Mouse (Mus musculus) brain, adult 2 months (tissue): ENCODE results near the gene Lamtor1.

Experiments used
- DNase-seq: peaks from one replicate; pipeline ENCODE4 v3.0.0; 2011; ENCODE audit warnings: low read depth, low spot score

Gene Lamtor1

GRCm38 (mm10) chr7:101905561-101906286, at the start of gene Lamtor1:
TSS of gene Lamtor1 (plus strand) at chr7:101905904.
- peak; percentile 100 for DNase-seq

DNA sequence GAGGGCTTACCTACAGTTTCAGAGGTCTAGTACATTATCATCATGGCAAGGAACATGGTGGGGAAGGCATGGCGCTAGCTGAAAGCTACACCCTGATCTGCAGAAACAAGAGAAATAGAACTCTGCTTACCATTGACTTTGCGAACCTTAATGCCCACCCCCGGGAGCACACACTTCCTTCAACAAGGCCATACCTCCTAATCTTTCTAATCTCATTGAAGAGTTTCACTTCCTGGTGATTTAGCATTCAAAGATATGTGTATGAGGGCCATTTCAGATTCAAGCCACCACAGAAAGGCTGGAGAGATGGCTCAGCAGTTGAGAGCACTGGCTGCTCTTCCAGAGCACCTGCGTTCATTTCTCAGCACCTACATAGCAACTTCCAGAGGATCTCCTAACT, 48.6 kb upstream of the Lamtor1 start, which contains the start of gene Folr2:
Folr2 (minus strand) TSS at position 101 of the 400 bp plus-strand sequence.
- DNase-seq = no peak

DNA sequence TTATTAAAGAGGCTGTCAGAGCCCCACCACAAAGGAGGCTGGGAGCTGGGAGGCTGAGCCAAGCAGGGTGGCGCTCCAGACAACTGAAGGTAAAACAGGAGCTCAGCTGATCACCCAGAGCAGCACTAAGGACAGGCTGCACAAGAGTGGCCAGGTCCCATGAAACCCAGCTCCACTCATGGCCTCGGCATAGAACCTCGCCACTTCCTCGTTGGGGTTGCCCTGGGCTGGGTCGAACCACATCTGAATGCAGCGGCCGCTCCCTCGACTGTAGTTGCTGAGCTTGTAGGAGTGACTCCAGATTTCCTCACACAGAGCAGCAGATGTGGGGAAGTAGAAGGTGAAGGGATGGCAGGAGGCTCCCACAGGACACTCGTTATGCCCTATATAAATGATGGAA, 47.3 kb upstream of the Lamtor1 start:
- no peak for DNase-seq

- no peak for DNase-seq
These were observed 44.7 kb upstream of the Lamtor1 start for GRCm38 (mm10) chr7:101860978-101861377.

DNA sequence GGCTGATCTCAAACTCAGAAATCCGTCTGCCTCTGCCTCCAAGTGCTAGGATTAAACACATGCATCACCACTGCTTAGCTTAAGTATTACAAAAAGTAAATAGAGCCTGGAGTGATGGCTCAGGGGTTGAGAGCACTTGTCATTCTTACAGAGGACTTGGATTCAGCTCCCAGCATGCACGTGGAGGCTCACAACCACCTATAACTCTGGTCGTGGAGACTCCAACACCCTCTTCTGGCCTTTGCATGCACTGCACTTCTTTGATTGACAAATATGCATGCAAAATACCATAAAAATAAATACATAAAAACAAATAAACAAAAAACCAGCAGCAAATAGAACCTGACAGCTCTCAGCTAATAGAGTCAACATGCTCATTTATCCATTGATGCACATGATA, 43.4 kb upstream of the Lamtor1 start:
- DNase-seq = no peak

DNA sequence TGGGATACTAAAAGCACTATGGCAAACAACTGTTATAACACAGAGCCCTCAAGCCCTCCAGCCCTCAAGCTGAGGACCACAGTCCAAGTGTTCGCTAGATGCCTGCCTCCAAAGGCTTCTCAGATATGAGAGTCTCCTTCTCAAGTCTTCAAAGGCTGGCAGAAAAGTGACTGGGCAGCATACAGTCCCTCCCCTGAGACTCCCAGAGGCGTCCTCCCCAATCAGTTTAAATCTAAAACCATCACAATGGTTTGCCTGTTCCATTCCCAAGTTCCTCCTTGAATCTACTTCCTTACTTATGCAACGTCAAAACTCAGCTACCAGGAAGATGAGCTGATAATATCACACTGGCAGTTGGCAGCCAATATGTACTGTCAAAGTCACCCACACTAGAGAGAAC, 42.3 kb upstream of the Lamtor1 start, which contains the start of gene Anapc15:
Anapc15 (plus strand) TSS at position 301 of the 400 bp plus-strand sequence.
- DNase-seq = no peak

DNA sequence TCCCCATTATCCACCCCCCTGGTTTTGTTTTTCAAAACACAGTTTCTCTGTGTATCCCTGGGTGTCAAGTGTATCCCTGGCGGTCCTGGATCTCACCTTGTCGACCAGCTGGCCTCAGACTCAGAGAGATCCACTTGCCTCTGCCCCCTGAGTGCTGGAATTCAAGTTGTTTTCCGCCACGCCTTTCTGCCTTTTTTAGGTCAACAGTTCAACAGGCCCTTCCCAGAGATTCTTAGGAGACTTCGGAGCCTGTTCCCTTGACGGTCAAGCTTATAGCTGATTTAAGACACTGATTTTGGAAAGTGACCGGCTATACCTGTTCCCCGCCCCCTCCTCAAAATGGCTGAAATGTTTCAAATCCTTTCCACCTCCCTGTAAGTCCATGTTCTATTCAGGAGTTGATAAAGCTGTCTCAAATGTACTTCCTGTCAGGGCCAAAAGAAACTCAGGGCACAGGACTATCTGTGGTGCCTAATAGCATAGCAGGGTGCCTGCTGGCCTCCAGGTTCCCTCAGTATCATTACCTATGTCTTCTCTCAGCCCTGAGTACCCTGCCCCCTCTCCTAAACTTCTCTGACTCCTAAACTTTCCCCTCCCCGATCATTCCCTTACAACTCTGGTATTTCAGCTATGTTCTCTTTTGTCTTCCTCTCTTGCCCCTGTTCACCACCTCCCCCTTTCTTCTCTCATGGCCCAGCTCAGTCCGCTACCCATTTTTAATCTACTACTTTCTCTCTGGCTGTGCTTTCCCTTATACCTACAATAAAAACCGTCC, 39.0 kb upstream of the Lamtor1 start:
- DNase-seq = no peak

DNA sequence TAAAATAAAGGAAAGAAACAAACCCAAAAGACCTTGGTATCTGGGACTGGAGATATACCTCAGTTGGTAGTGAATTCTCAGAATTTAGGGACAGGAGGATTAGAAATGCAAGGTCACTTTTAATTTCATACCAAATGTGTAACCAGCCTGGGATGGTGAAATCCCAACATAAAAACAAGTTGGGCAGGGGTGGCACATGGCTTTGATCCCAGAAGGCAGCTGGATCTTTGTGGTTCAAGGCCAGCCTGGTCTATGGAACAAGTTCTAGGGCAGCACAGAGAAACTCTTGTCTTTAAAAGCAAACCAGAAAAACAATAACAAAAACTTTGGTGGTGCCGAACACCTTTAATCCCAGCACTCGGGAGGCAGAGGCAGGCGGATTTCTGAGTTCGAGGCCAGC, 38.2 kb upstream of the Lamtor1 start:
- no peak for DNase-seq

DNA sequence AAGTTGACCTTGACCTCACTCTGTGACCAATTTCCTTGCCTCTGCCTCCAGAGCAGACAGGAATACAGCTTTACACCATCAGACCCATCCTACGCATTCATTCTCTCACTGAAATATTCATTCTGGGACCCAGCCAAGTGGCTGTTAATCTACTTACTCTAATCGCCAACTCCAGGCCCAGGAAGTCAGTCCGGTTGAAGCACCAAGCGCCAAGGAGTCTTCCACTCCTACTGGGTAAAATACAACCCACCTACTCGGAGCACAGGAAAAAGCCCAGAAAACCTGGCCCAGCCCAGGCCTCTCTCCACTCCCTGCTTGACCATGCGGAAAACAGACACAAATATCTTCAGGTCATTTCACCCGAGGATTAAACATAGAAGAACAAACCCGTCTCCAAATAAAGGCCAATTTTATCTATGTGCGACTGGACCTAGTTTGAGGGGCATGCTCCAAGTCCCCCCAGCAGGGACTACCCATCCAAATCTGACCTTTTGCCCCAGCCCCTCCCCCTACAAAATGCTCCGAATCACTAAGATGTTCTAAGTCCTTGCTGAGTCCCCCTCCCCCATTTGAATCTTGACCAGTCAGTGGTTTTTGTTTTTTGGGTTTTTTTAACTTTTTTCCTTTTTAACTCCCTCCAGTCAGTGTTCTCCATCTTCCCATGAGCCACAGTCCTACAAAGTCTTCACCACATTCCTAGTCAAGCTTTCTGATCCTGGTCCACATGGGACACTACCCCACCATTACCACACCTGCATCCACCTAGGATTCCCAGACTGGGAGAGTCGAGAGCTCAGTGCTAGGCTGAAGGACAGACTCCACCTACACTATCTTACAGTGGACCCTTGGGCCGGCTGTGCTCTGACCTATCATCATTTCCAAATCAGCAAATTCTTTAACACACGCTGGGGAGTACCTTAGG, 37.2 kb upstream of the Lamtor1 start:
- DNase-seq = peak; percentile 8

DNA sequence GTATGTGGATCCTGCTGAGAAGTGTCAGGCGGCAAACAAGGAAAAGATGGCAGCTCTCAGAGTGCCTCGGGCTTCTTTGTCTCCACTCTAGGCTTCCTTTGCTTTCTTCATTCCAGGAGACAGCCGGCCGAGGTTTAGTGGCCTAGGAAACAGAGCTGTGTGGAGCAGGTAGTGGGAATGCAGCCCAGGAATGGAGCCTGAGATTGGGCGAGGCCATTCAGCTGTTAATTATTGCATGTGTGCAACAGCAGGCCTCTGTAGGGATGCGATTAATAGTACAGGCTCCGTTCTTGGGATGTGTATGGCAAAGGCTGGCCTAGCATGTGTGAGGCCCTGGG, 36.6 kb upstream of the Lamtor1 start:
- DNase-seq = no peak

DNA sequence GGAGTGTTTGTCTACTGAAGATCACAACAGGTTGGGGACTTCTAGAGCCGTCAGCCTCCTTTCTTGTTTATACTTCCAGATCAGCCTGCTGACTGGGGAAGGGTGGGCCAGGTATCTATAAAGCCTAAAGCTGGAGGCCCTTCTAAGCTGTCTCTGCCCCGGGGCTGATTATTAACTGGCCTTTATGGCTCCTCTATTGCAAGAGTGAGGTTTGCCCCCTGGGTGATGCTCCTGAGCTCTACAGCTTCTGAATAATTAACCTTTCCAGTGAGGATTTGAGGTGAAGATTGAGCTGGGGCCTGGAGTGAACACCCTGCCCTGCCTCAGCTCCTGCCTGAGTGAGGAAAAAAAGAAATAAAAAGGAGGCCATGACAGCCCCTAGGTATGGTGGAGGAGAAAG, 35.1 kb upstream of the Lamtor1 start, which contains the start of gene Folr1:
Folr1 (minus strand) TSS at position 160 of the 400 bp plus-strand sequence.
- DNase-seq = no peak

DNA sequence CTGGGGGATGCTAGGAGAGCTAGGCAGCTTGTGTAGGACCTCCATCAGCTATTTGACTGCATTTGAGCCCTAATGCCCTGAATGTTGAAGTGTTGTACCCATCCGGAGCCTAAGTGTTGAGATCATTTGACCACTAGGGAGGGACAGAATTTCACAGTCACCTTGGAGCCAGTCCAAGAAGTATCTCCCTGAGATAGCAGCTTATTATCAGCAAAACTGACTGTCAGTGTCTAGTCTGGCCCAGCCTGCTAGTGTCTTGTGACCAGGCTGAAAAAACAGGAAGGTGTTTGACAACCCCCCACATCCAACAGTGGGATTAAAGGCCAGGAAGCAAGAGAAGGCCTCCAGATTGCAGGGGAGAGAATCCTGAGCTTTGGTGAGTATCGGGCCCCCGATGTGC, 34.4 kb upstream of the Lamtor1 start:
- no peak for DNase-seq

DNA sequence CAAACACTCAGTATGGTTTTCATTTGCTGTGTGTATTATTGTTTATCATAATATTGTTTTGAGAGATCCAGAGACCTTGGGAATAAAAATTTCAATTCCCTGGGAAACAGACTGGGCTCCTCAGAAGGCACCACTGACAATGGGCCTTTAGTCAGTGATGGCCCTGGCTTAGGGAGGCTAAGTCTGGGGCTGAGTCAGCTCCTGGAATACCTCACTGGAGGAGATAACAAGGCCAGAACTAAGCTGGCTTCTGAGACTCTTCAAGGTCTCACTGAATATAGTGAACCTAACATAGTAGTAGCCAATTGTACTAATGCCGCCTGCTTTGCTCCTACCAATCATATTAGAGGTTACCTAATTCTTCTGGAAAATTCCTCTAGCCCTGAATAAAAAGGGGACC, 29.7 kb upstream of the Lamtor1 start:
- no peak for DNase-seq

DNA sequence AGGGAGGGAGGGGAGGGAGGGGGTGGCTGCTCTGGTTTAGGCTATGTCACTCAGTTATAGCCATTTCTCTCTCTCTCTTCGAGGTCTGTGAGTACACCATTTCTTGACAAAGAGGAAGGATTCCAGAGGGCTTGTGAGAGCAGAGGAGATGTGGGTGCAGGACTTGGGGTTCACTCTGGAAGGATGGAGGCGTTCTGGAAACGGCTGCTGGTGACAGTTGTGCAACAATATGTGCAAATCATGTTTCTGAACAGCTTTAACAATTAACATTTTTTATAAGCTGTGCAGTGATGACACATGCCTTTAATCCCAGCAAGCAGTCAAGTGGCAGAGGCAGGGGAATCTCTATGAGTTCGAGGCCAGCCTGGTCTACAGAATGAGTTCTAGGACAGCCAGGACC, 24.8 kb upstream of the Lamtor1 start:
- DNase-seq = peak; percentile 48

DNA sequence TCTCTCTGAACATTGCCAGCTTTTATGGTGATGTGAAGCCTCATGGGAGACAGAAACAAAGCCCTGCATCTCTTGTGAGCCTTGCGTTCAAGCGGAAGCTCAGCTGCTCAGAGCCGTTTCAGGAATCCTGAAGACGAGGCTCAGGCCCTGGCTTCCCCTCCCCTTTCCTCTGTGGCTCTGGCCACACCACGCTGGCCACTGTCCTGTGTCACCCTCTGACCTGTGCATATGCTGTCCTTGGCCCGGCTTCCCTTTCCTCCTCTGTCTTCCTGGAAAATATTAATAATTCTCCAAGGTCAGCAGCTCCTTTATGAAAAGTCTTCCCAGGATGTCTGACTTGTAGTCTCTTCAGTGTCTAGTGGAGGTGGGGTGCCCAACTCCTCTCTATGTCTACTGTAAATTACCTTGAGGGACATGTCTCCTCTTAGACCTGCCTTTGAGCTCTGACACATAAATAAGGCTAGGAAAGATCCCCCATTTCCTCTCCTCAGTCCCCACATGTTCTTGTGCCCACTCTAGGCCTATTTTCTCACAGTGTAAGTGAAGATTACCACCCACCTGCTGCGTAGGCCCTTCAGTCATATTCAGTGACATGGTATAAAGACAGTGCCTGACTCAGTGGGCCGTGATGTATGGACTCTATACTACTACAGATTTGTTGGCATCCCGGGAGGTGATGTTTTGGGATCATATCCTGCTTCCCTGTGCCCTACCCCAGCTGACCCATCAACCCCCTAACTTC, 23.1 kb upstream of the Lamtor1 start:
- DNase-seq = peak; percentile 37

GRCm38 (mm10) chr7:101884160-101884559, 21.5 kb upstream of the Lamtor1 start:
- no peak for DNase-seq

DNA sequence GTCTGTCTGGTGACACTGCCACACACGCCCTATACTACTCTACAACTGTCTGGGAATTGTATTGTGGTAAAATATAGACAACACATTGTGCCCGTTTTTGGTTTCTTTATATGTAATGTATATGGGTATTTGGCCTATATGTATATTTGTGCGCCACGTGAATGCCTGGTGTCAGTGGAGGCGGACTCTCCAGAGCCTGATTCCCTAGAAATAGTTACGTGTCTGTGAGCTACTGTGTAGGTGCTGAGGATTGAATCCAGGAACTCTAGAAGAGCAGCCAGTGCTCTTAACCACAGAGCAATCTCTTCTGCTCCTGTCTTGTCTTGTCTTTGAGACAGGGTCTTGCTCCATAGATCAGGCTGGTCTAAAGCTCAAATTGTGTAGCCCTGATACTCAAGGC, 19.4 kb upstream of the Lamtor1 start:
- DNase-seq = peak; percentile 52

DNA sequence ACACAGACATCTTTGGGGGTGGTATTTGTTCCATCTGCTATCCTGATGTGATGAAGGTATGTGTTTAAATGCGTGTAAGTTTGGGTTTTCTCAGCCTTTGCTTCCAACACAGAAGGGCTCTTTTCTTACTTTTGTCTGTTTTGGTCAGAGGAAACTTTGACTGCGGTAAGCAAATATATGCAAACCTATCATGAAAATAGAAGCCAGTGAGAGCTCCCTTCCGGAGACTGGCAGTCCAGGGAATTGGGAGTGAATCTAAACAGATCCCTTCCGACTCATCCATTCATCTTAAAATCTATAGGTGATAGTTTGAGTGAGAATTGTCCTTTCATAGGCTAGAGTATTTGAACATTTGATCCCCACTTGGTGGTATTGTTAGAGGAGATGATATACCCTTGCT, 17.2 kb upstream of the Lamtor1 start:
- no peak for DNase-seq

- DNase-seq = no peak
These were observed 10.0 kb upstream of the Lamtor1 start for GRCm38 (mm10) chr7:101895695-101896094.

GRCm38 (mm10) chr7:101896104-101897066, 9.3 kb upstream of the Lamtor1 start:
- peak; percentile 100 for DNase-seq
